Mouse (Mus musculus): ENCODE measurements around the gene Vsig2. TPM values are rescaled to one million over a fixed set of nuclear protein-coding genes. Genes with fewer than 3 reads are reported as not detected.

Vsig2 gene
- total RNA-seq, 1 experiment from 2014 or later: 2.2 TPM

DNA sequence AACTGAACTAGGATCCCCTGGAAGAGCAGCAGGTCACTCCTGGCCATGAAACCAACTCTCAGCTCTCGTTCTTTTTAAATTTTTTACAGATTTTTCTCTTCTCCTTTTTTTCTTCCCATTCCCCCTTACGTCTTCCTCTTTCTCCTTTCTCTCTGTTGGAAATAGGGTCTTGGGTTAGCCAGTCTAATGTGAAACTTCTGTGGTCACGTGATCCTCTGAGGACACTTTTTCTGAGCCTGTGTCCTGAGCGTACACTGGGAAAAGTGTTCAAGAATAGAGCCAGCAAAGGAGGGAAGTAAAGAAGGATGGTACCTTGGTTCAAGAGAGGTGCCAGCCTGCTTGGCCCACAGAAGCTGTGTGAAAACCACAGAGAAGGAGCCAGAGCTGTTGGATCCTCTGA, 51.3 kb downstream of the Vsig2 start:
- ATAC-seq (replicated peaks in 1 of 2; ENCODE audit: insufficient read depth in 1 of 2, low FRiP score in 2 of 2, low TSS enrichment in 1 of 2, low read depth in 1 of 2, poor library complexity in 2 of 2, severe bottlenecking in 2 of 2): no peak

DNA sequence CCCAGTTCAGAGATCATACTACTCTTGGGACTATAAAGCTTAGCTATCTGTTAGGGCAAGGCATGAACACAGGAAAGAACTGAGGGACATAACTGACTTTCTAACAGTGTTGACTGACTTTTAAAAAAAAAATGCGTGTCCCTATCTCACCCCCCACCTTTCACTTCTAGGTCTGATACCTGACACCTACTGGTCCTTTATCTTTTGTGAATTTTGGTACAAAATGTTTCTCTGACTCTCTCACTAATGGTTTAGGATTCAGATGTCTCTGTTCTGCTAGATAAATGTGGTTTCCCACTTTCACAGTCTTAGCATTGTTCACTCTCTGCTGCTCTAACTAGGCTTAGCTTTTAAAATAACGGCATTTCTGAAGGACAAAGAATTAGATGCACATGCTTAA, 53.0 kb downstream of the Vsig2 start:
- no peak for ATAC-seq (replicated peaks in 1 of 2; ENCODE audit: insufficient read depth in 1 of 2, low FRiP score in 2 of 2, low TSS enrichment in 1 of 2, low read depth in 1 of 2, poor library complexity in 2 of 2, severe bottlenecking in 2 of 2)

DNA sequence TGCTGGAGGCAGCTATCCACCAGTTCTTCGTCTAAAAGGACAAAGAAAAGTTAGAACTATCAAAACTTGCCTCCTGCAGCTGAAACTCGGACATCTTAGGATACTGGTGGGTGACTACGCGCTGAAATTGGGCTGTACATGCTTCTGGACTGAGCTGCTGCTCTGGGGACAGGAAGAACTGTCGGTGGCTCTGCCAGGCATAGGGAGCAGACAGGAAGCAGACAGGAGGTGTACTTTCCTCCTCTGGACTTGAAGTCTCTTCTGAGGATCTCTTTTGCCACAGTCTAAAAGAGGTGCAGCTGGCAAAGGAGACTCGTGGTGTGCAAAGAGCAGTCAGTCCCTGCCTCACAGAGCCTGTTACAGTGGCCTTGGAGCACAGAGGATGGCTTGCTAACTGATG, 53.6 kb downstream of the Vsig2 start:
- peak; percentile 37 to 56; a peak in 1 of 4 replicates for ATAC-seq (replicated peaks in 1 of 2; ENCODE audit: insufficient read depth in 1 of 2, low FRiP score in 2 of 2, low TSS enrichment in 1 of 2, low read depth in 1 of 2, poor library complexity in 2 of 2, severe bottlenecking in 2 of 2)

DNA sequence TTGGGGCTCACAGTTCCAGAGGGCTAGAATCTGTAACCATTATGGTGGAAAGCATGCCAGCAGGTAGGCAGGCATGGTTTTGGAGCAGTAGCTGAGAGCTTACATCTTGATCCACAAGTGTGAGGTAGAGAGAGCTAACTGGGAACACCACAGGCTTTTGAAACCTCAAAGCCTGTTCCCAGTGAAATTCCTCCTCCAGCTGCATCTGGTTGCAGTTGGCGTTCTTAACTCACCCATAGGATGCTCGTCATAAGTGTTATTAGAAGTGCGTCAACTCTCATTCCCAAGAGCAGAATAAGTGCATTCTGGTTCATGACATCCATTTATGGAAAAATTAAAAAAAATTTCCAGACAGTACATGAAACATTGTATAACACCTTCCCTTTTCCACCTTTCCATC, 54.6 kb downstream of the Vsig2 start:
- ATAC-seq (replicated peaks in 1 of 2; ENCODE audit: insufficient read depth in 1 of 2, low FRiP score in 2 of 2, low TSS enrichment in 1 of 2, low read depth in 1 of 2, poor library complexity in 2 of 2, severe bottlenecking in 2 of 2): no peak

Other genes with a start within 250 kb of the Vsig2 start
- 18.2 and 20.9 TPM in 2 replicates for gene Ccdc15, start 190.8 kb upstream of the Vsig2 start, total RNA-seq (2017)
- gene Hepacam, start 171.9 kb upstream of the Vsig2 start, total RNA-seq (2017): not detected in 2 replicates
- gene Robo4, start 137.4 kb upstream of the Vsig2 start, total RNA-seq (2017): 6.2 and 13.4 TPM in 2 replicates
- 1.4 and 2.3 TPM in 2 replicates for gene Robo3, start 106.0 kb upstream of the Vsig2 start, total RNA-seq (2017)
- gene Msantd2, start 49.9 kb upstream of the Vsig2 start, total RNA-seq (2017): 44.3 and 63.0 TPM in 2 replicates
- gene Esam, start 11.2 kb upstream of the Vsig2 start, total RNA-seq (2017): 12.3 and 15.7 TPM in 2 replicates
- gene Nrgn, start 13.6 kb downstream of the Vsig2 start, total RNA-seq (2017): 24.4 and 42.0 TPM in 2 replicates
- 26.1 and 29.4 TPM in 2 replicates for gene Siae, start 16.4 kb downstream of the Vsig2 start, total RNA-seq (2017)
- gene Spa17, start 74.5 kb downstream of the Vsig2 start, total RNA-seq (2017): 6.2 and 24.1 TPM in 2 replicates
- 59.9 and 89.5 TPM in 2 replicates for gene Tbrg1, start 118.1 kb downstream of the Vsig2 start, total RNA-seq (2017)
- not detected in 2 replicates for gene Panx3, start 130.0 kb downstream of the Vsig2 start, total RNA-seq (2017)
- not detected in 2 replicates for gene Olfr160, start 177.0 kb downstream of the Vsig2 start, total RNA-seq (2017)
- not detected in 2 replicates for gene Olfr874, start 205.9 kb downstream of the Vsig2 start, total RNA-seq (2017)
- gene Olfr875, start 232.6 kb downstream of the Vsig2 start, total RNA-seq (2017): not detected in 2 replicates